In genomic region chr3:27526991-27527390, GRCm38 (mm10) we compare ENCODE assay signal across 27 mouse cellular contexts.
"Had no signal": no experiment of that assay in that cellular context is flagged by ENCODE, and none has a peak within 500 bp of the region (broad histone marks: within the 10 kb centered on the region; RNA-seq: fewer than 3 reads in every experiment).

No protein-coding gene starts in this region.

- H3K27ac ChIP-seq: gastrocnemius, adult 2 months; heart, embryonic 15.5 days; hindbrain, embryonic 10.5 days; hindbrain, embryonic 12.5 days; hindbrain, embryonic 14.5 days; intestine, embryonic 15.5 days; layer of hippocampus, adult 2 months; left cerebral cortex, adult 2 months; limb, embryonic 10.5 days; limb, embryonic 12.5 days; liver, embryonic 13.5 days; liver, embryonic 15.5 days had no signal

- ATAC-seq: hindbrain, embryonic 16.5 days; inflammation-experienced regulatory T-cells, adult 6 months; intestine, embryonic 15.5 days; intestine, postnatal 0 days had no signal

- H3K4me3 ChIP-seq: gastrocnemius, adult 2 months; heart, embryonic 15.5 days; hindbrain, embryonic 10.5 days; hindbrain, embryonic 12.5 days; intestine, embryonic 15.5 days; layer of hippocampus, adult 2 months; left cerebral cortex, adult 2 months; limb, embryonic 10.5 days; limb, embryonic 12.5 days; liver, embryonic 13.5 days; liver, embryonic 15.5 days had no signal

- H3K27me3 ChIP-seq: heart, embryonic 15.5 days; hindbrain, embryonic 12.5 days; intestine, embryonic 15.5 days; limb, embryonic 12.5 days; liver, embryonic 13.5 days; liver, embryonic 15.5 days had no signal

- H3K36me3 ChIP-seq: hindbrain, embryonic 10.5 days; intestine, embryonic 15.5 days; limb, embryonic 10.5 days; liver, embryonic 13.5 days; liver, embryonic 15.5 days had no signal

- H3K4me1 ChIP-seq: hindbrain, embryonic 12.5 days; intestine, embryonic 15.5 days; liver, embryonic 13.5 days; liver, embryonic 15.5 days had no signal

- DNase-seq: gastrocnemius, adult 2 months; gastrocnemius, postnatal 10 days; gastrocnemius, postnatal 25 days; heart, postnatal 14 days; heart, postnatal 4 days; kidney, adult 18-20 months; kidney, adult 8-10 months; kidney, postnatal 10 days; kidney, postnatal 25 days; kidney, postnatal 4 days; liver; liver, embryonic 13.5 days had no signal

- H3K9ac ChIP-seq: heart, embryonic 15.5 days; hindbrain, embryonic 12.5 days; hindbrain, embryonic 14.5 days; intestine, embryonic 15.5 days; limb, embryonic 12.5 days; liver, embryonic 13.5 days; liver, embryonic 15.5 days had no signal

- H3K4me2 ChIP-seq: heart, embryonic 11.5 days; heart, embryonic 15.5 days; hindbrain, embryonic 12.5 days; hindbrain, embryonic 14.5 days; intestine, embryonic 15.5 days; limb, embryonic 12.5 days; liver, embryonic 11.5 days; liver, embryonic 13.5 days; liver, embryonic 15.5 days had no signal

- H3K9me3 ChIP-seq: heart, embryonic 15.5 days; hindbrain, embryonic 10.5 days; hindbrain, embryonic 12.5 days; intestine, embryonic 15.5 days; limb, embryonic 10.5 days; limb, embryonic 12.5 days; liver, embryonic 13.5 days; liver, embryonic 15.5 days had no signal
